Mouse (Mus musculus) C2C12 (cell line): ENCODE data around the gene Olfr796. TPM values are rescaled to one million over a fixed set of nuclear protein-coding genes. Genes with fewer than 3 reads are reported as not detected.

ENCODE experiments used
- H3K27me3 ChIP-seq: one replicate; pipeline ENCODE4 v1.6.1; 2011; ENCODE audit not compliant: control insufficient read depth, insufficient read depth, insufficient read length
- H3K36me3 ChIP-seq: one replicate; pipeline ENCODE4 v1.6.1; 2011; ENCODE audit not compliant: control insufficient read depth, insufficient read depth
- H3K4me3 ChIP-seq: one replicate; pipeline ENCODE4 v1.5.1; 2011; ENCODE audit warnings: mild to moderate bottlenecking, control low read depth; ENCODE audit not compliant: poor library complexity, insufficient read depth, severe bottlenecking
- H3K79me2 ChIP-seq: one replicate; pipeline ENCODE4 v1.6.1; 2011; ENCODE audit not compliant: control insufficient read depth, insufficient read depth
- H3K79me3 ChIP-seq: one replicate; pipeline ENCODE4 v1.6.1; 2011; ENCODE audit warnings: low read depth, control low read depth
- H3ac ChIP-seq: one replicate; pipeline ENCODE3; 2011; ENCODE audit warnings: low read depth; ENCODE audit not compliant: control insufficient read depth, insufficient read length
- CEBPB ChIP-seq: IDR thresholded peaks from one replicate; pipeline ENCODE4 v1.6.1; 2011; ENCODE audit warnings: low read depth, mild to moderate bottlenecking, control low read depth, moderate library complexity
- CTCF ChIP-seq: IDR thresholded peaks from one replicate; pipeline ENCODE4 v1.5.1; 2011; ENCODE audit not compliant: control insufficient read depth, insufficient read depth, insufficient read length
- FOSL1 ChIP-seq: IDR thresholded peaks from one replicate; pipeline ENCODE4 v1.8.0; 2011; ENCODE audit warnings: mild to moderate bottlenecking, low read length; ENCODE audit not compliant: poor library complexity, insufficient read depth, severe bottlenecking
- MAX ChIP-seq: IDR thresholded peaks from one replicate; pipeline ENCODE4 v1.6.1; 2011; ENCODE audit warnings: mild to moderate bottlenecking, control low read depth
- MYOD1 ChIP-seq: IDR thresholded peaks from one replicate; pipeline ENCODE4 v1.6.1; 2011; ENCODE audit warnings: low read depth; ENCODE audit not compliant: control insufficient read depth, insufficient read length
- MYOG ChIP-seq: IDR thresholded peaks from one replicate; pipeline ENCODE4 v1.6.1; 2011; ENCODE audit not compliant: control insufficient read depth, insufficient read length; ENCODE audit errors: extremely low read depth
- USF1 ChIP-seq: IDR thresholded peaks from one replicate; pipeline ENCODE4 v1.6.1; 2011; ENCODE audit warnings: low read depth, mild to moderate bottlenecking, control low read depth, moderate library complexity
- long read RNA-seq, 2 experiments: library from polyadenylated mRNA; unstranded; transcript quantifications; one replicate each; pipeline ENCODE4 v2.0.0; 2019 to 2020
- polyA plus RNA-seq: library from polyadenylated mRNA; unstranded; fragments of >200 nt; fragmentation: generic; extraction: Trizol; gene quantifications from one replicate; pipeline ENCODE4 v1.2.1, GENCODE M21; 2012; ENCODE audit warnings: missing spikeins

Olfr796 gene
- not detected for polyA plus RNA-seq
- long read RNA-seq, experiment 1: 0 reads
- long read RNA-seq, experiment 2: 0 reads

- TF ChIP-seq CTCF (no peak), USF1 (no peak), MYOG (no peak), MYOD1 (no peak), FOSL1 (no peak), CEBPB (no peak), MAX (no peak)
- no peak within 1 kb of the TSS for H3ac ChIP-seq
- H3K79me3 ChIP-seq: no peaks in the 10 kb centered on the region
- no peaks in the 10 kb centered on the region for H3K36me3 ChIP-seq
- H3K27me3 ChIP-seq: no peaks in the 10 kb centered on the region
- no peaks in the 10 kb centered on the region for H3K79me2 ChIP-seq
- H3K4me3 ChIP-seq: no peak within 1 kb of the TSS
These were observed at the start of gene Olfr796 for GRCm38 (mm10) chr10:129612470-129612869. Gene Olfr796 (minus strand): TSS chr10:129612570.

- no peaks in the 10 kb centered on the region for H3K79me2 ChIP-seq
- no peaks in the 10 kb centered on the region for H3K79me3 ChIP-seq
- H3K36me3 ChIP-seq: no peaks in the 10 kb centered on the region
- no peak within 1 kb of the TSS for H3ac ChIP-seq
- no peaks in the 10 kb centered on the region for H3K27me3 ChIP-seq
- no peak within 1 kb of the TSS for H3K4me3 ChIP-seq
- no peak for TF ChIP-seq MYOD1
These were observed 45.0 kb upstream of the Olfr796 start, which contains the start of gene Olfr800 for GRCm38 (mm10) chr10:129657394-129657793. Gene Olfr800 (plus strand): TSS chr10:129657694.

GRCm38 (mm10) chr10:129651763-129652162, 39.4 kb upstream of the Olfr796 start:
- no peak overlapping the region for H3K4me3 ChIP-seq
- no peaks in the 10 kb centered on the region for H3K79me2 ChIP-seq
- no peaks in the 10 kb centered on the region for H3K36me3 ChIP-seq
- H3K79me3 ChIP-seq: no peaks in the 10 kb centered on the region
- no peak overlapping the region for H3ac ChIP-seq
- TF ChIP-seq MYOD1 (no peak), FOSL1 (no peak), CEBPB (no peak), MAX (no peak), MYOG (no peak), USF1 (no peak), CTCF (no peak)
- H3K27me3 ChIP-seq: no peaks in the 10 kb centered on the region

GRCm38 (mm10) chr10:129637184-129637583, 24.8 kb upstream of the Olfr796 start, which contains the start of gene Olfr799:
Gene Olfr799 (plus strand): TSS chr10:129637484.
- Histone ChIP-seq H3K36me3 (no peaks in the 10 kb centered on the region), H3ac (no peak within 1 kb of the TSS), H3K27me3 (no peaks in the 10 kb centered on the region), H3K79me3 (no peaks in the 10 kb centered on the region), H3K4me3 (no peak within 1 kb of the TSS), H3K79me2 (no peaks in the 10 kb centered on the region)
- TF ChIP-seq MAX (no peak), CTCF (no peak), MYOG (no peak), USF1 (no peak), CEBPB (no peak), FOSL1 (no peak), MYOD1 (no peak)

GRCm38 (mm10) chr10:129627834-129628233, 15.5 kb upstream of the Olfr796 start, which contains the start of gene Olfr798:
Gene Olfr798 (minus strand): TSS chr10:129627934.
- H3ac ChIP-seq: no peak within 1 kb of the TSS

GRCm38 (mm10) chr10:129623251-129623650, 10.9 kb upstream of the Olfr796 start:
- Histone ChIP-seq H3K4me3 (no peak overlapping the region), H3K79me3 (no peaks in the 10 kb centered on the region), H3ac (no peak overlapping the region), H3K36me3 (no peaks in the 10 kb centered on the region), H3K79me2 (no peaks in the 10 kb centered on the region), H3K27me3 (no peaks in the 10 kb centered on the region)
- TF ChIP-seq CEBPB: no peak
- TF ChIP-seq USF1: no peak
- no peak for TF ChIP-seq CTCF
- TF ChIP-seq MYOG: no peak

More at GRCm38 (mm10) chr10:129627834-129628233, 15.5 kb upstream of the Olfr796 start, which contains the start of gene Olfr798:
- no peak within 1 kb of the TSS for H3K4me3 ChIP-seq
- H3K27me3 ChIP-seq: no peaks in the 10 kb centered on the region
- TF ChIP-seq CEBPB: no peak
- no peak for TF ChIP-seq CTCF
- no peak for TF ChIP-seq MYOD1
- TF ChIP-seq FOSL1: no peak
- no peak for TF ChIP-seq MAX
- no peak for TF ChIP-seq USF1
- TF ChIP-seq MYOG: no peak
- H3K36me3 ChIP-seq: no peaks in the 10 kb centered on the region
- H3K79me2 ChIP-seq: no peaks in the 10 kb centered on the region
- H3K79me3 ChIP-seq: no peaks in the 10 kb centered on the region
